Mouse (Mus musculus) frontal cortex, postnatal 14 days (tissue): ENCODE results near the gene Tmem38b.
"Not testable (repeated sequence)": the region's sequence is repeated elsewhere in the genome, so short reads cannot be mapped to it uniquely, and the experiment has no call there.

Experiments
- DNase-seq, 2 experiments: peaks; one replicate each; pipeline ENCODE4 v3.0.0; 2022; ENCODE audit warnings: low spot score in 2 of 2

The Tmem38b gene

GRCm38 (mm10) chr4:53825821-53826605, at the start of gene Tmem38b:
TSS of gene Tmem38b (plus strand) at chr4:53826045.
- peak; percentile 26 to 48 for DNase-seq

GRCm38 (mm10) chr4:53781396-53781795, 44.4 kb upstream of the Tmem38b start:
- DNase-seq: no peak

GRCm38 (mm10) chr4:53782216-53783070, 43.4 kb upstream of the Tmem38b start:
- DNase-seq: no peak

- no peak for DNase-seq
Measured at GRCm38 (mm10) chr4:53785746-53786398, 40.0 kb upstream of the Tmem38b start.

GRCm38 (mm10) chr4:53786851-53787250, 39.0 kb upstream of the Tmem38b start:
- no peak for DNase-seq

- no peak for DNase-seq
Measured at GRCm38 (mm10) chr4:53789346-53789745, 36.5 kb upstream of the Tmem38b start.

- DNase-seq: no peak
Measured at GRCm38 (mm10) chr4:53794257-53794966, 31.4 kb upstream of the Tmem38b start.

GRCm38 (mm10) chr4:53795086-53795485, 30.8 kb upstream of the Tmem38b start:
- DNase-seq: no peak

GRCm38 (mm10) chr4:53795706-53796105, 30.1 kb upstream of the Tmem38b start:
- DNase-seq: no peak

GRCm38 (mm10) chr4:53796865-53797772, 28.7 kb upstream of the Tmem38b start:
- no peak for DNase-seq

- DNase-seq: no peak
Measured at GRCm38 (mm10) chr4:53798896-53799676, 26.8 kb upstream of the Tmem38b start.

GRCm38 (mm10) chr4:53799753-53800152, 26.1 kb upstream of the Tmem38b start:
- DNase-seq: no peak

GRCm38 (mm10) chr4:53803674-53804073, 22.2 kb upstream of the Tmem38b start:
- not testable (repeated sequence) for DNase-seq

GRCm38 (mm10) chr4:53806428-53806827, 19.4 kb upstream of the Tmem38b start:
- DNase-seq: not testable (repeated sequence)

- no peak for DNase-seq
Measured at GRCm38 (mm10) chr4:53818320-53818719, 7.5 kb upstream of the Tmem38b start.

- no peak for DNase-seq
Measured at GRCm38 (mm10) chr4:53823697-53824096, 2.1 kb upstream of the Tmem38b start.

GRCm38 (mm10) chr4:53824831-53825230, 1.0 kb upstream of the Tmem38b start:
- DNase-seq: no peak

- DNase-seq: no peak
Measured at GRCm38 (mm10) chr4:53826641-53827248, 900 bp downstream of the Tmem38b start.

- DNase-seq: no peak
Measured at GRCm38 (mm10) chr4:53827869-53828268, 2.0 kb downstream of the Tmem38b start.
